ENCODE assay signal across 8 mouse cellular contexts in the genomic region with DNA sequence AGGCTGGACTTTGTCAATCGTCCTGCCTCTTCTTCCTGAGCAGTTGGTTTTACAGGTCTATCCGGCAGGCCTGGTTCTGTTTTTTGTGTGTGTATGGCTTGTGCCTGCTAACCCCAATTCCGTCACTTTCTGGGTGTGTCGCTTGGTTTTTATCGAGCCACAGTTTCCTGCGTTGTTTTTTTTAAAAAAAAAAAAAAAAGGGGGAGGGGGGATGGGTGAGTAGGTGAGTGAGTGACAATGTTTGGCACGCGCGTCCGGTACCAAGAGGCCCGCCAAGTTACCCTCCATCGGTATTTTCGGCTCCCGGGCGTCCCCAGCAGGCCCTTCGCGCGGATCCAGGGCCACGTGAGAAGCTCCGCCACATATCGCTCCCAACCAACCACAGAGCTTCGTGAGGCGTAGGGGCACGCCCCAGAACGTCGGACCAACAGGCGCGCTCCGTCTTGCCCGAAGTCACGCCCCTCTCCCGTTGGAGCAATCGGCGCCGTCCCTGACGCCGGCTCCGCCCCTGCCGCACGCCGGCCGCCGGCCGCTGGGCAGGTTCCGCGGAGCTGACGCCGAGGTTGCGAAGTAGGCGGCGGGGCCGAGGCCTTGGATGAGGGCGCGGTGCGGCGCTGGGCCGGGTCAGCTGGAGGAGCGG. TPM values are rescaled to one million over a fixed set of nuclear protein-coding genes. Genes with fewer than 3 reads are reported as not detected.
A peak's percentile ranks its signal among the peaks of the same experiment; 100 is the strongest.
DNase-seq lines count a peak whose midpoint lies in the region; ATAC-seq lines count a peak whose summit lies in the region.

Gene Tatdn2 (plus strand): TSS at position 469 of the 640 bp plus-strand sequence.

- under 1% methylated on average over 56 of the region's 58 CpGs for WGBS in lung, embryonic 16.5 days

- H3K9me3 ChIP-seq in lung, embryonic 16.5 days (ENCODE audit: control insufficient read depth, low read length): no peaks in the 10 kb centered on the region

- H3K36me3 ChIP-seq in lung, embryonic 16.5 days (ENCODE audit: control insufficient read depth, insufficient read depth, low read length): peaks cover 3% of the 10 kb centered on the region

- H3K27ac ChIP-seq in lung, embryonic 16.5 days (ENCODE audit: low read length): peak within 1 kb of the TSS; percentile 94

- peak within 1 kb of the TSS; percentile 83 for H3K9ac ChIP-seq in lung, embryonic 16.5 days (ENCODE audit: low read length)

- no peaks in the 10 kb centered on the region for H3K27me3 ChIP-seq in lung, embryonic 16.5 days (ENCODE audit: control insufficient read depth, insufficient read depth, low read depth, low read length)

- H3K4me3 ChIP-seq in lung, embryonic 16.5 days (ENCODE audit: low read length): peak within 1 kb of the TSS; percentile 85

- peaks cover 18% of the 10 kb centered on the region for H3K4me1 ChIP-seq in lung, embryonic 16.5 days (replicated peaks; ENCODE audit: control insufficient read depth, insufficient read depth, low read length)

- peak; percentile 96 to 99 for ATAC-seq in hematopoietic stem cell, adult 5-6 weeks (replicated peaks in 1 of 2; ENCODE audit: insufficient read depth in 1 of 2, low FRiP score in 2 of 2, low TSS enrichment in 1 of 2, low read depth in 1 of 2, poor library complexity in 2 of 2, severe bottlenecking in 2 of 2)
- ATAC-seq in lung, embryonic 16.5 days (ENCODE audit: low read depth): peak; percentile 99

- H3K4me2 ChIP-seq in lung, embryonic 16.5 days (ENCODE audit: low read depth, low read length): peak within 1 kb of the TSS; percentile 96

- peak; percentile 95 for DNase-seq in MEL-GATA-1-ER (ENCODE audit: extremely low read depth, low read depth)
- DNase-seq in cerebellum, adult 8-10 months: peak; percentile 93
- DNase-seq in forelimb bud, embryonic 11.5 days (ENCODE audit: low read depth, low spot score): peak; percentile 97
- peak; percentile 87 for DNase-seq in layer of hippocampus, adult 9-10 months (ENCODE audit: low spot score)
- DNase-seq in ovary, postnatal 10 days (ENCODE audit: low spot score): peak; percentile 87
- DNase-seq in thymus, postnatal 10 days (ENCODE audit: low spot score in 2 of 2): peak; percentile 92 to 97

RNA-seq across cellular contexts. Expression of gene Tatdn2, which starts in this region (rescaled TPM):
- 120 and 137 TPM in 2 replicates for total RNA-seq in hematopoietic stem cell, adult 5-6 weeks (2017)
- 0.46 and 0.60 TPM in 2 replicates for polyA plus RNA-seq in lung, embryonic 16.5 days (2015; fragmentation: Nextera tagmentation; extraction: Ambion mirVana)

Comparison
In these comparisons a context has a peak if more than half of its experiments do, and no peak if none do; other contexts are left out.
1. Peak in every context shown above with its lines: DNase-seq, ATAC-seq, H3K4me3 ChIP-seq and H3K27ac ChIP-seq.
2. Peak in ATAC-seq, H3K4me3 ChIP-seq, H3K27ac ChIP-seq, H3K9ac ChIP-seq and H3K4me2 ChIP-seq in lung, embryonic 16.5 days; RNA of the gene not detected or under 1 TPM.